Mouse (Mus musculus) lung, adult 18-20 months (tissue): ENCODE results near the gene Gabarap.
A peak's percentile ranks its signal among the peaks of the same experiment; 100 is the strongest.

Experiments
- DNase-seq, 2 experiments: peaks; one replicate each; pipeline ENCODE4 v3.0.0; 2022; ENCODE audit warnings: mixed read lengths in 2 of 2

Gene Gabarap

DNA sequence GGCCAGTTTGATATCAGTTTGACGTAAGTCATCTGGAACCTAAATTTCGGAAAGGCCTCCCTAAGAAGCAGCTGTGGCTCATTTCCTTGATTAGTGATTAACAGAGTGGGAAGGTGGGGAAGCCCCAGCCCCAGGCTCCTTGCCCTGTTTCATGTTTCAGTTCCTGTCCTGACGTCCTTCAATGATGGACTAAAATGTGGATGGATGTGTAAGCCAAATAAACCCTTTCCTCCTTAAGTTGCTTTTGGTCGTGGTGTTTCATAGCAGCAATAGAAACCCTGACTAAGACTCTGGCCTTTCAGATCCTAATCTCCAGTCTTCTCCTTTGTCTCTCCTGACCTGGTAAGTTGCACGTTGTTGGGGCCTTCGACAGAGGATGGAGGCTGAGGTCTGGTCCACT lies 20.7 kb upstream of the Gabarap start:
- DNase-seq: no peak

GRCm38 (mm10) chr11:69970775-69971174 lies 20.2 kb upstream of the Gabarap start:
- no peak for DNase-seq

DNA sequence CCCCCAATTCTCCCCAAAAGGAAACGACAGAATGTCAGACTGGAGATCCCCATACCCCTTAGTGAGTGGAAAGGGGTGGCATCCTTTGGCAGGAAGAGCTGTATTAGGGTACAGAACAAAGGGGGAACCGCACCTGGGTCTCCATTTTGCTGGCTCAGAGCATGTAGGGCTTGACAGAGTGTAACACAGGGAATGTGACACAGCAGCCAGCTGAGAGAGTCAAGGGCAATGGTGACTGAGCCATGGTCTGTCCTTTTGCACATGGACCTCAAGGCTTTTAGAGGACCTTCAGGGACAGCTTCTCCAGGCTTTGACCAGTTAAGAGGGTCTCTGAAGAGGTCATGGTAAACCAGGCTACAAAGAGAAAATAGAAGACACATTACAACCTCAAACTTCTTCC lies 16.0 kb upstream of the Gabarap start:
- DNase-seq: no peak

DNA sequence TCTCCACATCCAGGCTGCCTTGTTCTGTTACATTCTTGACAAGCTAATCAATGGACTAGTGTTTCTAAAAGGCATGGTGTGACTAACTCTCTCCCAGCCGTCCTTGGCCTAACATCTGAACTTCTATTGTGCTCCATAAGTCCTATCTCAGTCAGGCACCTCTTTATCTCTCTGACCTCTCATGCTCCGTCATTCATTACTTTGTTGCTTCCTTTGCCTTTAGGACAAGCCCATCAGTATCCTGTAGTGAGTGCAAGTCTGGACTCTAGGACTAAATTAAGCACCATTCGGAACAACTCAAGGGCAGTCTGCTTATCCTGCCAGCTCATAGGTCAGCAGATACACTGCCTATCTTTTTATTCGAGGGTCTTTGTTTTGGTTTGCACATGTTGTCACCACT lies 14.7 kb upstream of the Gabarap start:
- DNase-seq: no peak

DNA sequence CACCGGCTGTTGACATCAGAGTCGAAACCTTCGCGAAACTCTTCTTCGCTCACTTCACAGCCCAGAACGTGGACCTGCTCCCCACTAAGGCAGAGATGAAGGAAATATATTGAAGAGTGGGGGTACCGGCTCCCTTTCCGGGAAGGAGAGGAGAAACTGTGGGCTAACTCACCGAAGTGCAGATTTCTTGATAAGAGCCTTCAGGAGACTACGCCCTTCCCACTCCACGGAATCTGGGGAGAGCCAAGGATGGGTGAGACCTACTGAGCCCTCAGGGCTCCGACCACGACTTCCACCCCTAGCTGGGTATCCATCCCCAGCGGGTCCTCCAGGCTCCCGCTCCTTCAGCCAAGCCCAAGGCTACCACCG lies 11.1 kb upstream of the Gabarap start:
- DNase-seq: no peak

- DNase-seq: peak; percentile 96 to 97
Measured at GRCm38 (mm10) chr11:69980196-69981140, 10.5 kb upstream of the Gabarap start.

DNA sequence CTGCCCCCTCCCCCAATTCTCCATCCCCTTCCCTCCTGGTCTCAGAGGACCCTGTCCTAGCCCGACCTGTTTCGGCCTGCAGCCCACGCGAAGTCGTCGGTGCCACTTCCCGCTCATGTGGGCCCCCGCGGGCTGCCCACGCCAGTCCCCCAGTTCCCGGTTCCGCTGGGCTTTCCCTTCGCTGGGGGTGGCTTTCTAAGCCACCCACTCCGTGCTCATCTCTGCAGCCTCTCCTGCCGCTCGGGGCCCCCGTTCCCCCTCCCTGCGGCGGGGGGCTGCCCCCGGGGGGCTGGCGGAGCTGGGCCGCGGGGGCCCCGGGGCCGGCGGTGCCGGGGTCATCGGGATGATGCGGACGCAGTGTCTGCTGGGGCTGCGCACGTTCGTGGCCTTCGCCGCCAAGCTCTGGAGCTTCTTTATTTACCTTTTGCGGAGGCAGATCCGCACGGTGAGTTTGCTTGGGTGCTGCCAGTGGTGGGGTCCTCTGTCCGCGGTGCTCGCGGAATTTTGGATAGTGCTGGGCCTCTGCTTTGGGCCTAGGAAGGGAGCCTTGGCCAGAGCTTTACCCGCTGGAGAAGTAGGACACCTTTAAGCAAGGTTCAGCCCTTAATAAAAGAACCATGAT lies 9.7 kb upstream of the Gabarap start, which contains the start of gene Ctdnep1:
Gene Ctdnep1 (plus strand): TSS at position 16 of the 622 bp plus-strand sequence.
- DNase-seq: peak in 1 of 2 experiments; percentile 27

DNA sequence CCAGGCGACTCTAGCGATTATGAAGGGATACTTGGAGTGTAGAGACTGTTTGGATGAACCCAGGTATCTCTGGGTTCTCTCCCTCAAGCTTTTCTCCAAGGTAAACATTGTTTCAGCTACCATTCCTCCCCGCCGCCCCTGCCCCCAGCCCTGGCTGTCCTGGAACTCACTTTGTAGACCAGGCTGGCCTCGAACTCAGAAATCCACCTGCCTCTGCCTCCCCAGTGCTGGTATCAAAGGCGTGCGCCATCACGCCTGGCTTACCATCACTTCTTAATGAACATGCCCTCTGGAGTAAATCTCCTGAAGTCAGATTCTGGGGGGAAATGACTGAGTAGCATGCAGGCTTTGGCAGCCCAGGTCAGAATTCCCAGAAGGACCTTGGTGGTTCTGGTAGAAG lies 8.7 kb upstream of the Gabarap start, which contains the start of gene Elp5:
Gene Elp5 (minus strand): TSS at position 293 of the 400 bp plus-strand sequence.
- DNase-seq: no peak

GRCm38 (mm10) chr11:69982877-69983276 lies 8.1 kb upstream of the Gabarap start:
- DNase-seq: no peak

GRCm38 (mm10) chr11:69983377-69983776 lies 7.6 kb upstream of the Gabarap start:
- no peak for DNase-seq

GRCm38 (mm10) chr11:69984431-69984830 lies 6.5 kb upstream of the Gabarap start:
- DNase-seq: no peak

GRCm38 (mm10) chr11:69989949-69990348 lies 994 bp upstream of the Gabarap start:
- no peak for DNase-seq

DNA sequence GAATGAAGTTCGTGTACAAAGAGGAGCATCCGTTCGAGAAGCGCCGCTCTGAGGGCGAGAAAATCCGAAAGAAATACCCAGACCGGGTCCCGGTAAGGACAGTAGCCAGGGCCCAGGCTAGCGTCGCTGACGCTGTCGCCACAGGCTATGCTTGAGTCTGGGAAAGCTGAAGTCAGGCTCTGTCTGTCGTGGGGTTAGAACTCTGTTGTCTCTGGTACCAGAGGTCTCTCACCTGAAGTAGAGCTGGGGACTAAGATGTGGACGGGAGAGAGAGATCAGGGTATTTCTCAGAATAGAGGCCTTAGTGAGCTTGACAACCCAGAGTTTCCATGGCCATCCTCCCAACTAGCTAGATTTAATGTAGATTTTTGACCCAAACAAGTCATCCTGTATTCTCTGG lies 768 bp downstream of the Gabarap start:
- no peak for DNase-seq

DNA sequence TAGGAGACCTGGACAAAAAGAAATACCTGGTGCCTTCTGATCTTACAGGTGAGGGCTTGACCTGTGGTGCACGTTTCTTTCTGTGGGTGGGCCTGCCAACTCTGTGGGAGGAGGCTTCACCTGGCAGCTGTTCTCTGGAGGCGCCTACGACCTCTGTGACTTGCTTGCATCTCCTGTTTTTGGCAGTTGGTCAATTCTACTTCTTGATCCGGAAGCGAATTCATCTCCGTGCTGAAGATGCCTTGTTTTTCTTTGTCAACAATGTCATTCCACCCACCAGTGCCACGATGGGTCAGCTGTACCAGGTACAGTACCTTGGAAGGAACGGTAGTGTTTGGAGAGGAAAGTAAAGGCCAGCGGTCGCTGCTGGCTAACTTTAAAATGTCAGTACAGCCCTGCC lies 1.5 kb downstream of the Gabarap start:
- no peak for DNase-seq

DNA sequence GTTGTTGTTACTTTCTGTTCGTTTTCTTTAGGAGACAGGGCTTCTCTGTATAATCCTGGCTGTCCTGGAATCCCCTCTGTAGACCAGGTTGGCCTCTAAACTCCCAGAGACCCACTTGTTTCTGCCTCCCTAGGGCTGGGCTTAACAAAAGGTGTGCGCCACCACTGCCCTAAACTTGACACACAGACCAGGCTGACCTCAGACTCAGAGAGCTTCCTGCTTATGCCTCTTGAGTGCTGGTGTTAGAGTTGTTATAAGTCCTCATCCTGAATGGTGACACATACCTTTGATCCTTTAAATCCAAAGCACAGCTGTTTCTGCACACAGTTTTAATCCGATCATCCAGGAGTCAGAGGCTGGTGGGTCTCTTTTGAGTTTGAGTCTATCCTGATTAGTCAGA lies 2.0 kb downstream of the Gabarap start:
- DNase-seq: no peak

DNA sequence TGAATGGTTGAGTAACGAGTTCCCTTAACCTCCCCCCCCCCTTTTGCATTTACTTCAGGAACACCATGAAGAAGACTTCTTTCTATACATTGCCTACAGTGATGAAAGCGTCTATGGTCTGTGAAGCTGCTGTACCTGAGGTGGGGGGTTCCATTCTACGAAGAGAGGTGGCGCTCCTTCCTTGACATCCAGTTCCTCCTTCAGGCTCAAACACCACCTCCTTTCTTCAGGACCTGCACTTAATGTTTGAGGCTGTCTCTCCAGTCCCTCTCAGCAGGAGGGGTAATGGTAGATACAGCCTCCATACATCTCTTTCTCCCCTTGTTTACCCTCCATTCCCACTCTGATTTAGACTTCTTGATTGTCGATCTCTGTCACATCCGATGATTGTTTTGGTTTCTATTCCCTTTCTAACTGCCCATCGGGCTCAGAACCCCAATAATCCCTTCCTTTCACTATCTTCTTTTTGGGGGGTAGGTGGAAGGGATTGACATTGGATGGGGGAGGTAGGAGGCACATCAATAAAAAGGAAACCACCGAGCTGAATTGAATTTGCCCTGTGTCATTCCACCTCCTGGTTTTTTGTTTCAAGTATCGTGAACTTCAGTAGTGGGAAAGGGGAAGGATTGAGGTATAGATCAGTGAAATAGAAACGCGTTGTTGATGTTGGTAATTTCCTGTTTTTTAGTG lies 3.6 kb downstream of the Gabarap start:
- no peak for DNase-seq

GRCm38 (mm10) chr11:69995391-69995960 lies 4.5 kb downstream of the Gabarap start, which contains the start of gene Phf23:
Gene Phf23, plus strand, starts transcription at chr11:69995777.
- peak; percentile 99 for DNase-seq

GRCm38 (mm10) chr11:69996161-69997061 lies 5.5 kb downstream of the Gabarap start:
- peak in 1 of 2 experiments; percentile 48 for DNase-seq

DNA sequence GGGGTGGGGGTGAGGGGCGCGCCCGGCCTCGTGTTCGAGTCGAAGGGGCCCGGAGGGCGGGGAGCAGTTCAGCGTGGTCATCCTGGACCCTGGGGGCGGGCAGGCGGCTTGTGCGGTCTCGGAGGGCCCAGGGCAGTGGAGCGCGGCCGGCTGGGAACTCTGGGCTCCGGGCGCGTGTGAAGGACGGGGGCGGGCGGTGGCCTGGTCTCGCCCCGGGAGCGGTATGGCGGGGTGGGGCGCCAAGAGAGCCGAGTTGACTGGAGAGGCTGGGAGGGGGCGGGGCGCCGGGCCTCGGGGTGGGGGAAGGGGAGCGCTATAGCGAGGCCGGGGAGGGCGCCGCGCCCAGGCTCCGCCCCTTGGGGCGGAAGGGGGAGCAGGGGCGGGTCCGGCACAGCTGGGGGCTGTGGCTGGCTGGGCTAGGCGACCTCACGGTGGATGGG lies 6.1 kb downstream of the Gabarap start:
- DNase-seq: peak; percentile 92 to 94

- DNase-seq: no peak
Measured at GRCm38 (mm10) chr11:69998567-69999491, 7.9 kb downstream of the Gabarap start.

DNA sequence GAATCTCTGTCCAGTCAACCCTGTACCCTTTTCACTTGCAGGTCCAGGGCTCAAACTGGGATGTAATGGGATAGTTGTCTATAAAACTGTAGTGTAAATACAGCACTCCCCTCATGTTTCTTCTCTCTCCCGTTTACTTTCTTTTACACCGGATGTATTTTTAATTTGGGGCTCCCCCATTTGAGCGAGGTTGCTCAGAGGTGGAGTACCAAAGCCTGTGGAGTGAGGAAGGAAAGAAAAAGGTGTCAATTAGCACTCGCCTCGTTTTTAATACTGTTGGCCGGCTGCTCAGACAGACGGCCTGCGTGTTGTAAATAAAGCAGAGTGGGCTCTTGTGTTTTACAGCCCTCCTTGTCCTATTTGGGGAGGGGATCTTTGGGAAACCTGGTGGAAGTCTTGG lies 8.7 kb downstream of the Gabarap start:
- no peak for DNase-seq
